Mouse (Mus musculus) liver, adult (tissue): Measurements from ENCODE around the gene Nploc4.

Source experiments
- GATA4 ChIP-seq: IDR thresholded peaks from 2 replicates; pipeline ENCODE4 v1.6.1; 2014; ENCODE audit warnings: mild to moderate bottlenecking, low read length; ENCODE audit not compliant: insufficient replicate concordance

The Nploc4 gene

GRCm38 (mm10) chr11:120406445-120406844, 31.1 kb downstream of the Nploc4 start:
- TF ChIP-seq GATA4, result no peak

GRCm38 (mm10) chr11:120405867-120406266, 31.6 kb downstream of the Nploc4 start:
- no peak for TF ChIP-seq GATA4

DNA sequence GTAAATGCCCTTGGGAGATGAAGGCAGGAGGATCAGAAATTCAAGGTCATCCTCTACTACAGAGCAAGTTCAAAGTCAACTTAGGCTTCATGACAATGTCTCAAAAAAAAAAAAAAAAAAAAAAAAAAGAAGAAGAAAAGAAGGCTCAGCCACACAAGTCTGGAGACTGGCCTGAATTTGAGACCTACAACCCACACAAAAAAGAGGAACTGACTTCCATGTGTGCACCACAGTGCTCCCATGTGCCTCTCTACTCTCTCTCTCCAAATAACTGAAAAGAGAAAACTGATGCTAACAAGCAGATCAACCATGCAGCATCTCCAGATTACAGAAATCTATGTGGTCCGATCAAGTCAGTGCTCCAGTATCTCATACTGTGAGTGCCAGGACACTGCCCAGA, 32.7 kb downstream of the Nploc4 start:
- TF ChIP-seq GATA4, result no peak

DNA sequence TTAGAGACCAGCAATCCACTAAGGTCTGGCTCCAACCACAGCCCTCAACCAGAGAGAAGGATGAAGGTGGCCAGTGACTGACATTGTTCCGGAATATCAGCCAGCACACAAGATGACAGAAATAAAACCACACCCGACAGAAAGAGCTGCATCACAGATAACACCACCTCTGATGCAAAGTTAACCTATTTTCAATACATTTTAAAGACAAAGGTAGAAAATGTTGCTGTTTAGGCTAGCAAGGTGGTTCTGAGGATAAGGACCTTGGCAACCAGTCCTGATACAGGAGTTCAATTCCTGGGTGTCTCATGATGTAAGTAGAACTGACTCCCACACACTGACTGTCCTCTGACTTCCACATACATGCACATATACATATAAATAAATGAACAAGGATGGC, 38.2 kb downstream of the Nploc4 start:
- TF ChIP-seq GATA4, result no peak

GRCm38 (mm10) chr11:120397602-120398001, 39.9 kb downstream of the Nploc4 start:
- TF ChIP-seq GATA4, result no peak

DNA sequence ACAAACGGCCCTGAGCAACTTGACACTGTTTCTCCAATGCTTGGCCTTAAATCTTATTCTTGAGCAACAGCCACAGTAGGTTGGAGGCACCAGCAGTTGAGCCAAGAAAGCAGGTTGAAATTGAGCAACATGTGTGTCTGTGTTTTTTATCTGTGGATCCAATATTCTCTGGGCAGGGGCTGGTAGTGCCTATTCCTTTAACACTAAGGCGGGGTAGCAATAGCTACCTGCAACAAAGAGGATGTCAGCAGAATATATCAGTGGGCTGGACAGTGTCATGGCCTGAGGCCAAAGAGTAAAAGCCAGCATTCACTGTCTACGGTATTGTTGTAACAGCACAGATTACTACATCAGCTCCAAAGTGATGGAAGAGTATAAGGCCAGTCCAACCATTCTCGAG, 41.8 kb downstream of the Nploc4 start:
- TF ChIP-seq GATA4, result no peak

- no peak for TF ChIP-seq GATA4
Observed at GRCm38 (mm10) chr11:120388580-120388979, 48.9 kb downstream of the Nploc4 start.

GRCm38 (mm10) chr11:120387157-120387556, 50.4 kb downstream of the Nploc4 start:
- no peak for TF ChIP-seq GATA4

DNA sequence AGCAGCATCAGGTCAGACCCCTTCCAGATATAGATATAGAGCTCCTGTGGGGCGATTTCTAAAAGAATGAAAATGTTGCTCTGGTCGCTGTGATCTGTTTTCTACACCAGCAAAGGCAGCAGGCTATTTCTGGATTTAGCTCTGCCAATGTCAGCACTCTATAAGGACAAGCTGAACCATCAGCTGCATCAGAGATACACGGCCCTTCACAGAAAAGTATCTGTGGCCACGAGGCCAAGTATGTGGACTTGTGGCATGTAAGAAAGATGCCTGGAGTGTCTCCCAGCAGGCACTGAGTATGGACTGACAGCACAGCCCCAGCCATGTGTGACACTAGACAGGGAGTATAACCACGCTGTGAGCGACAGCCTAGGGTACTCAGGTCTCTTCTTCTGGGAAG, 50.9 kb downstream of the Nploc4 start:
- no peak for TF ChIP-seq GATA4

DNA sequence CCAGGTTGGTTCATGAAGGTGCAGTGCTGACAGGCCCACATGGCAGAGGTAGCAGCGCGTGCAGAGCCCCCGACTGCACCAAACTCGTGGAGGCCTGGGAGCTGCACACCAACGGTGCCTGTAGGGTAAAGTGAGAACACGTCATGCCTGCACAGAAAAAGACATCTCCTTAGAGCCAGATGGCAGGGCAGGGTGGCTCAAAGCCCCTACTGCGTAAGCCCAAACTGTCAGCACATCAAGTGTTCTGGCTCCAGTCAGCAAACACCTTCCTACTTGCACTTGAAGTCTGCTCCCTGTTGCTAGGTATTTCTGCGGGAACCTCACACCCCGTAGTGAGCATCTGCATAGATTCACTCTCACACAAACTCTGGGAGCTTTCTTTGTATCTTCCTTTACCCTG, 55.0 kb downstream of the Nploc4 start:
- no peak for TF ChIP-seq GATA4

DNA sequence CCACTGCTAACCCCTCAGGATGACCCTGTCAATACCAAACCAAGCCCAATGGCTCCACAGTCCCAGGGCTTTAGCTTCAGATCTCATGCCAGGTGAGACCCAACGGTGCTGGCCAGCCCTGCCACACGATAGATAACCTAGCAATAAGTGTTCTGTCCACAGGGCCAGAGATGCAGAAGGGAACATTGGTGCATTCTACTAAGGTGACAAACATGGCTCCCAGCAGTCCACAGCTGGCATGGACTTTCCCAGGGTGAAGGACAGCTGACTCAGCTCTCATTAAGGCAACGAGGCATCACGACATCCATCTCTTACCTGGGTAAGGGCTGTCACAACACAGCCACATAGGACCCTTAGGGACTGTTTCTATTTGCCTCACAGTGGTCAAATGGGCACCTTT, 56.4 kb downstream of the Nploc4 start:
- TF ChIP-seq GATA4, result no peak

GRCm38 (mm10) chr11:120380271-120380670, 57.2 kb downstream of the Nploc4 start:
- TF ChIP-seq GATA4, result no peak

- peak; percentile 61; the same call in 1 of the 2 replicates for TF ChIP-seq GATA4
Observed at GRCm38 (mm10) chr11:120378611-120379540, 58.6 kb downstream of the Nploc4 start, which contains the start of gene Faap100. TSS of gene Faap100 (minus strand) at chr11:120378764.

- TF ChIP-seq GATA4, result no peak
Observed at GRCm38 (mm10) chr11:120378031-120378610, 59.4 kb downstream of the Nploc4 start.

DNA sequence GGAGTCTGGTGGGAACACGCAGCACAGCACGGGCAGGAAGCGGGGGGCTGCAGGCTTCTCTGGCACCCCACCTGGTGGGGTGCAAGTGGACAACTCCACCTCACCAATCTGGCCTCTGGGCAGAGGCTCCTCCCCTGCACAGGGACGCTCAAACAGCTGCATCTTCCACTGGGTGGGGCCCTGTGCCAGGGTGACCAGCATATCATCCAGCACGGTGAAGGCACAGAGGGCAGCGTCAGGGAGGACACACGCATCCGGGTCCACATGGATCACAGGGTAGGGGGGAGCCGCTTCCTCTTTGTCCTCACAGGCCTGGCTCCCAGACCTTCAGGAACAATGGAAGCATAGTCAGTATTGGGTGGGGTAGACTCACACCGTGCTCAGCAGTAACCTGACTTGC, 60.2 kb downstream of the Nploc4 start:
- no peak for TF ChIP-seq GATA4

DNA sequence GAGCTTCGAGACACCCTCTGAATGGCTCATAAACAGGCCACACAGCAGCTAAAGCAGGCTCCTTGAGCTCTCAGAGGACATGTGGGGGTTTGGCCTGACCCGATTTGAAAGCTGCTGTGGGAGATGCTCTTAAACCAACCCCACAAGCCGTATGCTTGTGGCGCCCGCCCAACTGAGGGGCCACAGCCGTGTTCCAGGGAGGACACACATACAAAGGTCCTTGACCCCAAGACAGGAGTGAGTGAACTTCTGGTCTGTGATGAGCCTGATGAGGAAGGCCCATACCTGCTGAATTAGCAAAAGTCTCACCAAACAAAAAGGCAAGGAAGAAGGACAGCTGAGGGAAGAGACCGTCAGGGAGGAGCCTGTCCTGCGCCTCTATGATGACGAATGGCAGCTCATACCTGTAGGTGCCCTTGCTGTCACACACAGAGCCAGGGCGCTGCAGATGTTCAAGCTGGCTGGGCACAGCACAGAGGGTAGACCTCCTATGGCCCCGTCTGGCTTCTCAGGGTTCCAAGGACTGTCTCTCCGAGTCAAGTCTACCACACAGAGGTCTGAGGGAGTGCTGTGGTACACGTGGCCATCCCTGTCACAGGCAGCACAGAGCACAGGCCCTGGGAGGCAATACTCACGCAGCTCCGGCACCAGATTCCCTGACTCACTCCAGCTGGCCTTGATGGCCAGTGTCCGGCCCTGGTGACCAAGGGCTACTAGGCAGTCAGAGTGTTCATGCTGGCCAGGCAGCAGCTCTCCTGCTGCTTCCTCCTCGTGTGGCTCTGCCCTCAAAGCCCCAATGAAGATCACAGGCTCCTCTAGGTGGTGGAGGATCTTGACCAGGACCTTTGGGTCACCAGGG, 61.0 kb downstream of the Nploc4 start:
- no peak for TF ChIP-seq GATA4

DNA sequence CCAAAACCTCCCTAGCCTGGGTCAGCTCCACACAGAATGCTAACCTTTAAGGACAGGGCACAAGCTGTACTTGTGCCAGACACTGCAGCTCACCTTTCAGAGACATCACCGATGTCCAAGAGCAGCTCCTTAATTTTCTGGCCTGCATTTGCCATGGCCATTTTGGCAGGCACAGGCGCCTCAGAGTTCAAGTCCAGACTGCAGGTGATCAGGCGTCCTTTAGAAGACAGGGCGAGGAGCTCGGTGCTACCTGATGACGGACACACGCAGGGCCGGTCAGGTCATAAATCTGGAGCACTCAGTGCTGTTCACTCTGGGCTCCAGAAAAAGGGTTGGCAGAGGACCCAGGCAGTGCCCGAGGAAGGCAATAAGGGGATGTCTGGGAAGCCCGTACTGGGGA, 62.2 kb downstream of the Nploc4 start:
- TF ChIP-seq GATA4, result no peak
